Mouse (Mus musculus) monocyte, adult 2 months (primary cell): ENCODE results near the gene Spata31d1d.
"Not testable (repeated sequence)": the region's sequence is repeated elsewhere in the genome, so short reads cannot be mapped to it uniquely, and the experiment has no call there.

ENCODE experiments used
- DNase-seq, 2 experiments: peaks; one replicate each; pipeline ENCODE4 v3.0.0; 2022; ENCODE audit warnings: low spot score in 2 of 2, low read depth in 1 of 2

Gene Spata31d1d

DNA sequence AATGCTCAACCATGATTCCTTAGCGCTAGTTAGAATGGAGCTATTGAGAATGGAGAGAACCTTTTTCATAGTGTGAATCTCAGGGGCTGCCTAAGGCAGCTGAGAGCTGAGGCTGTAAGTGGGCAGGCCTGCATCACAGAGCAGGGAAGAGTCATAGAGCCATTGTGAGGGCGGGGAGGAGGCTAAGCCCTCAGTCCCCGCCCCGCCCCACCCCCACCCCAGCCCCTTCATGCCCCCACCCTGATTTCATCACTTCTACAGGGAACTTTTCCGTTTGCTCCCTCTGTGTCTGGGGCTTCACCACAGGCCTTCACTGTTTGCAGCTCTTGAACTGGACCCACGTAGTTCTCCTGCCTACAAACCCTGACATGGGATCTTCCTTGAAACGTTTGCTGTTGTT, at the start of gene Spata31d1d:
TSS of gene Spata31d1d (minus strand) at position 101 of the 400 bp plus-strand sequence.
- DNase-seq: no peak

DNA sequence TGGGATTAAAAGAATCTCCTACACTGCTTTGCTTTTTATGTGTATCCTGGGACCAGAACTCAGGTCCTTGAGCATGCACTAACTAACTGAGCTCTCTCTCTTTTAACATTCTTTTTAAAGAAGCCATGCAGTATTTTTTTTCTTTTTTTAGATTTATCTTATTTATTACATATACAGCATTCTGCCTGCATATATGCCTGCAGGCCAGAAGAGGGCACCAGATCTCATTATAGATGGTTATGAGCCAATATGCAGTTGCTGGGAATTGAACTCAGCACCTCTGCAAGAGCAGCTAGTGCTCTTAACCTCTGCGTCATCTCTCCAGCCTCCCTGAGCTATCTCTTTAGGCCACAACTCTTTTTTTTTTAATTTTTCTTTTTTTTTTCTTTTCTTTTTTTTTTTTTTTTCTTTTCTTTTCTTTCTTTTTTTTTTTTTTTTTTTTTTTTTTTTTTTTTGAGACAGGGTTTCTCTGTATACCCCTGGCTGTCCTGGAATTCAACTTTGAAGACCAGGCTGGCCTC, 48.3 kb upstream of the Spata31d1d start:
- not testable (repeated sequence) for DNase-seq

DNA sequence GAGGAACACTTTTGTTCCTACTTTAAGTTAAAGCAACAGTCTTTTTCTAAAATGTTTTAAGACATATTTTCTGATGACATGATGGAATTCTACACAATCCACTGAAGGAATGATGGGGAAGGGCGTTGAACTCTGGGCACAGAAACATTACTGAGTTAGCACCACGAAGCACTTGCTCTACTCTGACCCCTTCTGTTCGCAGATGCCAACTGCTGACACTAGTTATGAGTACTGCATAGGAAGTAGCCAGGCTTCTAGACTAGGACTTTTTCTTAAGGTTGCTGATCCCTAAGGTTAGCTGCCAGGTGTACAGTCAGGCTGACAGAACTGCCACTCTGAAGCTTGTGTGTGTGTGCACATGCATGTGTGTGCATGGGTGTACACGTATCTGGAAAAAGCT, 47.7 kb upstream of the Spata31d1d start:
- no peak for DNase-seq

DNA sequence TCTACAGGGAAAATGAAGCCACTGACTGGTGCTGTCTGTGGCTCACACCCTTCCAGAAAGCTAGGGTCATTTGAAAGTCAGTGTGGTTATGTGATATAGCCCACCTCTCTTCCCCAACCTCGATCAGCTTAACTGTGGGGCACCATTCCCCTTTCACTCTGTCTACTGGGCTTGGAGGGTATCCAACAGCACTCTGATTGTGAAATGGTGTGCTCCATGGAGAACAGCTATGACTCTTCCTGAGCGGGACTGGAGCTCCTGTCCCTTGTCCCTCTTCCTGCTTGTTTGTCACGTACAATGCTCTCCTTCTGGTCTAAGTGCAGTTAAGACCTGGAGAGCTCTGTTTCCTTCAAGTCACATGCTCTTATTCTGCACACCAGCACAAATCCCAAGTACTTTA, 43.6 kb upstream of the Spata31d1d start:
- DNase-seq: no peak

DNA sequence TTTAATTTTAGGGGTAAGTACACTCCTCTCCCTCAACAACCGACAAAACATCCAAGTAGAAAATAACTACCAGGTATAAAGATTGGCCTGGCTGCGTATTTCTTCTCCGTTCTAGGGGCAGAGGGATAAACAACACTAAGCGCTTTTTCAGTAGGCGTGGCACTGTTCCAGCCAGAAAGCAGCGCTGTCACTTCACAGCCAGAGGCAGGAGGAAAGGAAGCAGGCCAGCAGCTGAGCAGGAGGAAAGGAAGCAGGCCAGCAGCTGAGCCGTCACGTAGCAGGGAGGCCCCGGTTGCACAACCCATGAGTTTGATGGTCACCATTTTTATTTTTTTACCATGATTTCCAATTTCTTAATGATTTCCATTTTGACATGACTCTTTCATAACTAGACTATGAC, 39.7 kb upstream of the Spata31d1d start:
- DNase-seq: peak; percentile 57 to 59

DNA sequence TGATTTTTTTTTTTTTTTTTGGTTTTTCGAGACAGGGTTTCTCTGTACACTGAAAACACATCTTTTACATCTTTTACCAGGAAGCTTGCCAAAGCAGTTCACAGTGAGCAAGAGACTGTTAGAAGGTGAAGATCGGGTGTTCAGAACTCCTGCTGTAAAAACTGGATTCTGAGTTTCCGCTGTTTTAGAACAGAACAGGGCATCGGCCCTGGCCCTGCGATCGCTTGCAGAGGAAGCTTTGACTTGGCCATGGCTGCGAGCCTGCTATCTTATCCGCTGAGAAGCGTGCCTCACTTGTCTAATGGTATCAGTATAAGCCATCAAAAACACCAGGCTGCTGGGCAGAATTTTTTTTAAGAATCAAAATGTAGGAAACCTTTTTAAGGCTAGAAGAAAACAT, 39.3 kb upstream of the Spata31d1d start:
- no peak for DNase-seq

DNA sequence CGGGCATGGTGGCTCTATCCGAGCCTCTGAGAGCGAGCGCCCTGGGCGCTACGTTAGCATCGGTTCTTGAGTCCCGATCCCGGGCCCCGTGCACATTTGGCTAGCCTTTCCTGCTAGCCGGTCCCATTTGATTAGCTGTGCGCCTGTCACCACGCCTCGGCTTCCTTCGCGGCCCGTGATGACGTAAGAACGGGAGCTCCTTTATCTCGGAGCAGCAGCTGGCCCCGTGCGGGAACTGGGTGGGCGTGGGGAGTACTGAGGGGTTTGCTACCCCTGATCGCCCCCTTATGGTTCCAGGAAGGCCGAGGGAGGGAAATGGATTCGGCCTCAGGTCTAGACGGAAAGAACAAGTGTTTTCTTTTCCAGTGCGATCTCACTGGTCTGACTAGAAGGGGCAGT, 38.6 kb upstream of the Spata31d1d start:
- peak; percentile 64 to 76 for DNase-seq

DNA sequence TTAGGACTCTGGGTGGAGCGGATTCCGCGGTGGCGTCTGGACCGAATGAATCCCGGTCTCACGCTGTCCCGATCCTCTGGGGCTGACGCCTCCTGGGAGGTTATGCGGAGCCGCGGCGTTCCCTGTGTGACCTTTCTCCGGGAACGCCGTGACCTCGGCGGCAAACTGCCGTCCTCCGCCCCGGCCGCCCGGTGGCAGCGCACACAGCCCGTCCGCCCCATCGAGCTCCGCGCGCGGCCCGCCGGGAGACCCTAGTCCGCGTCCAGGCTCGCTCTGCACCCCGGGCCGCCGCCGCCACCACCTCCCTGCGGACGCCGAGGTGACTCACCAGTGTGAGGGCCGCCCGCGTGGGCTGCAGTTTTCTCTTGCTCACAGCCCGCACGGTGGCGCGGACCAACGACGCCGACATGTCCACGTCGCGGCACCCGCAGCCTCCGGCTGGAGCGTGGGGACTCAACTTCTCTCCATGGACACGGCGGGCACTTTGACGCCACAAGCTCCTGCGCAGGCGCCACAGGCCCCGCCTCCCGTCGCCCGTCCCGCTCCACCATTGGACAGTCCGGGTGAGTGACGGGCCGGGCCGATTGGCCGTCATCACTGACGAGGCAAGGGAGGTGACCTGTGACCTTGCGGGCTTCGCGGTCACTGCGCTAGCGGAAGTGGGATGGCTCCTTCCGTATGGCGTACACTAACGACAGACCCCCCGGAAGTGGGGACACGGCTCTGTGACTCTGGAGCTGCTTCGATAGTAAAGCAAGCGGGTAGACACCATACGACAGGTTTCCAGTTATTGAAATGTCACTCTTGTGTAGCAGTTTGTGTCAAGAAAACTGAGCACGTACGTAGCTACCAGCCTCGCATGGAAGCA, 38.0 kb upstream of the Spata31d1d start, which contains the start of gene Isca1:
TSS of gene Isca1 (minus strand) at position 515 of the 868 bp plus-strand sequence.
- peak; percentile 97 to 100 for DNase-seq

DNA sequence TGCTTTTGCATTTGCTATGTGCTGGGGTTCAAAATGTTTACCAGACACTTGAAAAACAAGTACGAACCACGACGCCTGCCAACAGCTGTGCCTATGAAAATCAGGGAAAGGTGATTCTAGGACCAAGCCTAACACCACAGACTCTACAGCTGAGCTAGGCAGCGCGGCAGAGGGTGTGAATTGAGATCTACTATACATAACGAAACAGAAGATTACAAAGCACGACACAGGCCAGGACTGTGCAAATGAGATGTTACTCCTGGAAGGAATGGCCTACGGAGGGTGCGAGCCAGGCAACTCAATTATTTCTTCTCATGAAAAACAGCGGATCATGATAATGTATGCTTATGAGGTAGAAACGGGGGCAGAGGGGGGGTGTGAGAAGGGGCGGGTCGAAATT, 37.0 kb upstream of the Spata31d1d start:
- no peak for DNase-seq

DNA sequence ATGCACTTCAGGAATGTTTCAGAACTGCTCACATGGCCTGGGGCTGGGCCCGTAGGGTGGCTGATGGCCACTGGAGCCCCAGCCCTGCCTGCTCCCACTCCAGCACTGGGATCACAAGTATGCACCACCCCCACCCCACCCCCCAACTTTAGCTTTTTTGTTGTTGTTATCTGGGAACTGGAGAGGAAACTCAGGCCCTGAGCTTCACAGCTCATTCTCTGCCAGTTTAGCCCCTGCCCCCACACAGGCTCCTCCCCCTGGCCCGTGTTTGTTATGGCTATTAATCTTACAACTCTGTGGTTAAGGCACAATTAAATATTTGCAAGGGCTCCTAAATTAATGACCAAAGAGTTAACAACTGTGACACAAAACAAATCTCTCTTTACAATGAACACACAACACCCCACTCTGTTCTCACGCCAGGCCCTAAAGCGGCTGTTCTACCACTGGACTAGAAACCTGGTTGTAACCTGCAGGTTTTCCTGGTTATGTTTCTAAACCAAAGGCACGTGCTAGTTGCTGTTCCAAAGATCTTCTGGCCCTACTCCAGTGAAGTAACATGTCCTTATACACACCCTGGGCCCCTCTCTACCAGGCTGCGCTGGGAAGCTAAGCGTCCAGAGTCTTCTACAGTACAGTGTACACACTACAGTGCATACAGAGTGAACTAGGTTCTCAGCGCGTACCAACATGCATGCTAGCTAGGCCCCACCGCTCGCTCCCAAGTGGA, 35.4 kb upstream of the Spata31d1d start:
- no peak for DNase-seq

DNA sequence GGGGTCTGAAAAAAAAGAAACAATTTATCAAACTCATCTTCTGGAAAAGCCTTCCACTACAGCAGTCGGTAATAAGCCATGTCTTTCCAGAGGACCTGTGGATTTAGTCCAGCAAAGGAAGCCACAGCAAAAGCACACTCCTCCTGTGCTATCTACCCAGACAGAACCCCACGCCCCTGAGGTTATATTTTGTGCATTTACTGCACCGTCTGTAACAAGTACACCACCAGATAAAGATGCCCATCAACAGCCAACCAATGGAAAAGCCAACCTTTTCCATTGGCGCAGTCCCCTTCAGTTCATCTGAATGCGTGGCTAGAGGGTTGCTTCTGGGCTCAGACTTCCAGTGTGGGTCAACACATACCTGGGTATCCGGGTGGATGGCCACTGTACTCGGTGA, 31.2 kb upstream of the Spata31d1d start:
- no peak for DNase-seq

DNA sequence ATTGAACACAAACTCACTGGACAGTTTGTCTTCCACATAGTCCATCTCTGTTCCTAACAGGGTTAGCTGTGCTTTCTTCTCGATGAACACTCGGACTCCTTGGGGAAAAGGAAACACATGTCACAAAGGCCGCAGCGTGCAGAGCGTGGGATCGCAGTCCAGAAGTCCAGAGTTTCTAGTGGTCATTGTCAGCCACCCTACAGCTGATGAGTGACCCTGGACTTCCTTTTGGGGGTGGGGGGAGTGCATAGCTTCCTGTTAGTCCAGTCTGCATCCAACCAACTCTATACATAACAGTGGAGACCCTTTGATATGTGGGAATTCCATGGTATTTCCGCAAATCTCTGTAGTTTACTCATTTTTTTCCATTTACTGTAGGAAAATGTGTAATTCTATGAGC, 25.4 kb upstream of the Spata31d1d start:
- DNase-seq: no peak

DNA sequence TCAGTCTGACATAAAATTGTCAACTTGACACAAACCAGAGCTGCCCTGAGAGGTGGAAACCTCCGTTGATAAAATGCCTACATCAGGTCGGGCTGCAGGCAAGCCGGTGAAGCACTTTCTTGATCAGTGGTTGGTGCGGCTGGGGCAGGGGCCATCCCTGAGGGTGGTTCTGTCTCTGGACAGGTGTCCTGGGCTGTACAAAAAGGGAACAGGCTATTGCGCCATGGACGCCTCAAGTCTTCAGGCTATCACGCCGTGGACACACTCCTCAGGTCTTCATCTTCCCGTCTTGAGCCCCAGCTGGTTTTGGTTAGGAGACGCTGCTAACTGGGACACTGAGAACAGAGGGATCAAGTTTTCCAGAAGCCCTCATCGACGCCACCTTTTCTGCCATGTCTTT, 18.8 kb upstream of the Spata31d1d start:
- no peak for DNase-seq

DNA sequence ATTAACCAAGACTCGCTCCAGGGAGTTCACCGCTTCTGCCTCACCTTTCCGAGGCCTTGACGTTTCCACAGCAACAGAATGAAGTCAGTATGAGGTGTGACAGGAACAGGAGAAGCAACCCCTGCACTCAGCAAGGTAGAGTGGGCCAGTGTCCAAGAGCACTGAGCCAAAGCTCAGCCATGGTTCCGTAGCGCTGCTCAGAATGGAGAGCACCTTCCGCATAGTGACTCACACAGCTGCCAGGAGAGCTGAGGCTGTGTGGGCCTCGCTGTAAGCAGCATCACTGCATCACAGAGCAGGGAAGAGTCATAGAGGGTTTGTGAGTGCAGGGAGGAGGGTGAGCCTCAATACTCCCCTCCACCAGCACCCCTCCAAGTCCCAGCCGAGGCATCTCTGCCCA, 15.2 kb upstream of the Spata31d1d start, which contains the start of gene 1700014D04Rik:
TSS of gene 1700014D04Rik (minus strand) at position 42 of the 400 bp plus-strand sequence.
- no peak for DNase-seq

DNA sequence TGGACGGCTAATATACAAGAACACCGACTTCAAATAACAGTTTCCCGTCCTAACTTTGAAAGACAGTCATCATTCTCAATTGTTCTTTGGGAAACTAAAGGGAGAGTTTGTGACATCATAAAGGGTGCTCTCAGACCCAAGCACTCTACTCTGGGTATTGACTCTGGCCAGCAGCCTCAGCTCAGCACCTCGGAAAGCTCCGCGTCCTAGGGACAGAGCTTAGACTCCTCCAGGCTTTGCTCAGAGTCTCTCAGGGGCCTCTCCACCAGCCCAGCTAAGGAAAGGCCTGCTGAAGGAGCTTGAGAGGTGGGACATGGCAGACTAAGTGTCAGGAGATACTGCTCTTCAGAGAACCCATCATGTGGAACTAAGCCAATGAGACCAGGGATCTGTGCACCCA, 14.6 kb upstream of the Spata31d1d start:
- no peak for DNase-seq

DNA sequence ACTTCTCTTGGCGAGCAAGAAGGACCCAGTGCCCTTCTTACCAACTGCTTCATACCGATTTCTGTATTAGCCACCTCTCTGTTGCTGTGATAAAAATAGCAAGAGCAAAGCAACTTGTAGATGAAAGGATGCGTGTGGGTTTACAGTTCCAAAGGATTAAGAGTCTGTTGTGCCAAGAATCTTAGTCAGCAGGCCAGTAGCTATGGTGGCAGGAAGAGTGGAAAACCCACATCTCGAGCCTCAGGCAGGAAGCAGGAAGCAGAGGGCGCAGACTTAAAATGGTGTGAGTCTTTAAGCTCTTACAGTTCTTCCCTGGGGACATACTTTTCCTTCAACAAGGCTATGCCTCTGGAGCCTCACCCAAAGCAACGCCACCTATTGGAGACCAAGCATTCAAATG, 13.9 kb upstream of the Spata31d1d start:
- no peak for DNase-seq

DNA sequence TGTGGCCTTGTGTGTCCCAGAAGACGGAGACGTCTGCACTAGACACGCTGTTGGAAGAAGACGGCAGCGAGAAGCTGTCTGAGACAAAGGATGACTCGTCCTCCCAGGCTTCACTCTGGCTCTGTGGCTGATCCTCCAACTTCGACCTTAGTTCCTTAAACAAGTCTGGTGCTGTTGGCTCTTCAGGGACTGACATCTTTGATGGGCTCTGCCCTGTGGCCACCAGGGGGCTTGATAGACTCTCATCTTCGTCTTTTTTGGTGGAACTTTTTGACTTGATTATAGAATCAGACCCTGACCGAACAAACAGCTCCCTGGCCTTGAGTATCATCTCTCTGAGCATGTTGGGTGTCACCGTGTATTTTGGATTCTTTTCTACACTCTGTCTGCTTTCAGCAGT, 10.1 kb upstream of the Spata31d1d start:
- no peak for DNase-seq

DNA sequence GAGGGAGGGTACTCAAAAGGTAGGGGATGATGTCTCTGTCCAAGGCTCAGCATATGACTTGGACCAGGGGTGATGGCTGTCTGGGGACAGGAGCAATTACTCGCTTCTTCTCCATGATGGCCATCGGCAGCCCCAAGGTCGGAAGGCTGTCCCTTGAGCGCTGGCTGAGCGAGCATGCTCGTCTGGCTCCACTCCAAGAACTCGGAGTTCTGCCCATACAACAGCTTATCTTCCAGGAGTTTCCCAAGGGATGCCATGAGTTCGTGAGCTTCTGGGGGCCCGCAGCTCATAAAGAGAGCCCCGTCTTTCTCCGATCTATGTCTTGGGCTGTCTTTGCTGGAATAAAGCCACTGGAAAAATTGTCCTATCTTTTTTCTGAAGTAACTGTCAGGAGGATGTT, 9.5 kb upstream of the Spata31d1d start:
- no peak for DNase-seq

DNA sequence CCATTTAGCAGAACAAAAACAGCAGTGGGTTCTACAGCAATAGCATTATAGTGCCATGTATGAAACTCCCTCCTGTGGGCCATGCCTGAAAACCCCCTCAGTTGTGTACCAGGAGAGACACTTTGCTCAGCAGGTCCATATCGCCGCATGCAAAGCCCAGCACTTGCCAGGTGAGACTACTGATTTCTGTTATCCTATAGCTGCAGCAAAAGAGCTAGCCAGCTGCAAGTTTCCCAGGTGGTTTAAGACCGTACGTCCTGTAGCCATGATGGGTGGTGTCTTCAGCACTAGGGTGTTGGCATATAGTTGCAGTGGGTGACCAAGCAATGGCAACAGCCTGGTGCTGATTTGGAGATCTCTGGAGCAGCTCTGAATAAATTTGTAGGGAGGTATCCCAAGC, 7.8 kb upstream of the Spata31d1d start:
- DNase-seq: no peak

DNA sequence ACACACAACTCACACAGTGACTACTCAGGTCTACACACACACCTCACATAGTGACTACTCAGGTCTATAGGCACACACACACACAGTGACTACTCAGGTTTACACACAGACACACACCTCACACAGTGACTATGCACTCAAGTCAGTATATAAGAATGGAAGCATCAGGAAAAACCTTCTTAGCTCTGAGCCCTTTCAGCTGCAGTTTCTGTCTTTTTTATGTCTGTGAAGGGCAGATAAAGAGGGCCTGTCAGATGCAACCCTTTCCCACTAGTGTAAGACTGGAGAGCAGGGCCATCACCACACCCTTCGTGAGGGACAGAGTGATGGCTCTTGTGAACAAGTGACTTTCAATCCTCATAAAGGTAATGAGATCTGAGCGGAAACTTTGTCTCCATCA, 6.9 kb upstream of the Spata31d1d start:
- no peak for DNase-seq

DNA sequence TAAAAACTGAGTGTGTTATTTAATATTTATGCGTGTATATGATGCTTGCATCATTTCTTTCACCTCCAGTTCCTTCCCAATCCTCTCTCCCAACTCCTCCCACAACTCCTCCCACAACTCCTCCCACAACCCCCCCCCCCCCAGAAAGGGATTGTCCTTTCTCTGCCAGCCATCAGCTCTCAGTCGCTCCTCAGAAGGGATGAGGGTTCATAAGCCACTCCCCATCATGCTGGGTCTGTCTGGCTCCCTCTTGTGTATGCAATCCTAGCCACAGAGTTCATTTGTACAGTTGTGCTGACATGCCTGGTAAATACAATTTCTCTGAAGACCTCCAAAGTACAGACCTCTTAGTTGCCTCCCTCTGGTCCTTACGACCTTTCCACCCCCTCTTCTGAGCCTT, 3.6 kb upstream of the Spata31d1d start:
- DNase-seq: no peak

DNA sequence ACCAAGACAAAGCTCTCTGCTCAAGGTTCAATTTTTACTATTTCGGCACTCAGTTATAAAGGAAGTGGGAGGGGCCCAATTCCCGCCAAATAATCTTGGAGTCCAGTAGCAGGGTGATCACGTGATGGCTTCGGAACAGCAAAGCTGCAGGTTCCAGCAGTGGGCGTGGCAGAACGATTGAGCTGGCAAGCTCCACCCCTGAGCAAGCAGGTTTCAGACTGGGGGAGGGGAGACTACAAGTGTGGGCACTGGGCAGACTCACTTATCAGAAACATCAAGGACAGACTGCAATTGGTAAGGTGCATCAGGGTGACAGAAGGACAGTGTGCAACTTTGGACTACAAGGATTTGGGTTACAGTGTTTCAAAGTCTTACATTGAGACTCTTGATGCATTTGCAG, 2.8 kb upstream of the Spata31d1d start:
- DNase-seq: not testable (repeated sequence)
